Mouse (Mus musculus): ENCODE measurements around the gene Romo1.
"Not testable (repeated sequence)": the region's sequence is repeated elsewhere in the genome, so short reads cannot be mapped to it uniquely, and the experiment has no call there.

Romo1 gene

GRCm38 (mm10) chr2:156143953-156144724 lies at the start of gene Romo1, which contains the start of gene Nfs1:
TSS of gene Romo1 (plus strand) at chr2:156144039.
TSS of gene Nfs1 (minus strand) at chr2:156144186.
- peak; percentile 89 for DNase-seq

- DNase-seq: peak; percentile 22
Observed at GRCm38 (mm10) chr2:156110627-156111357, 33.0 kb upstream of the Romo1 start.

GRCm38 (mm10) chr2:156111358-156112079 lies 32.3 kb upstream of the Romo1 start, which contains the start of the genes Cpne1 and Rbm12:
TSS of gene Cpne1 (minus strand) at chr2:156111965.
TSS of gene Rbm12 (minus strand) at chr2:156111978.
- peak; percentile 88 for DNase-seq

- DNase-seq: not testable (repeated sequence)
Observed at GRCm38 (mm10) chr2:156112080-156112423, 31.8 kb upstream of the Romo1 start.

GRCm38 (mm10) chr2:156119566-156119965 lies 24.3 kb upstream of the Romo1 start:
- no peak for DNase-seq

GRCm38 (mm10) chr2:156123731-156124130 lies 20.1 kb upstream of the Romo1 start:
- DNase-seq: no peak

- DNase-seq: no peak
Observed at GRCm38 (mm10) chr2:156126992-156127391, 16.8 kb upstream of the Romo1 start, which contains the start of gene Gm28036. TSS of gene Gm28036 (minus strand) at chr2:156127092.

GRCm38 (mm10) chr2:156134161-156134560 lies 9.7 kb upstream of the Romo1 start:
- no peak for DNase-seq

- DNase-seq: no peak
Observed at GRCm38 (mm10) chr2:156135695-156136094, 8.1 kb upstream of the Romo1 start.

- DNase-seq: no peak
Observed at GRCm38 (mm10) chr2:156142820-156143219, 1.0 kb upstream of the Romo1 start.

GRCm38 (mm10) chr2:156143367-156143766 lies 472 bp upstream of the Romo1 start:
- no peak for DNase-seq

- no peak for DNase-seq
Observed at GRCm38 (mm10) chr2:156145486-156146130, 1.8 kb downstream of the Romo1 start.

GRCm38 (mm10) chr2:156146272-156146989 lies 2.6 kb downstream of the Romo1 start:
- DNase-seq: no peak

- no peak for DNase-seq
Observed at GRCm38 (mm10) chr2:156147316-156147915, 3.6 kb downstream of the Romo1 start.

- no peak for DNase-seq
Observed at GRCm38 (mm10) chr2:156151538-156151937, 7.7 kb downstream of the Romo1 start.

- DNase-seq: no peak
Observed at GRCm38 (mm10) chr2:156165478-156165877, 21.6 kb downstream of the Romo1 start.

GRCm38 (mm10) chr2:156166557-156166956 lies 22.7 kb downstream of the Romo1 start:
- no peak for DNase-seq

- DNase-seq: no peak
Observed at GRCm38 (mm10) chr2:156177079-156177478, 33.2 kb downstream of the Romo1 start.

- no peak for DNase-seq
Observed at GRCm38 (mm10) chr2:156177651-156178050, 33.8 kb downstream of the Romo1 start.

GRCm38 (mm10) chr2:156179046-156179795 lies 35.4 kb downstream of the Romo1 start:
- DNase-seq: peak; percentile 78

- no peak for DNase-seq
Observed at GRCm38 (mm10) chr2:156179796-156180093, 35.9 kb downstream of the Romo1 start.
